Mouse (Mus musculus) CD4-positive, CD25-positive, alpha-beta regulatory T cell (primary cell): ENCODE measurements around the gene Pde6h. TPM values are rescaled to one million over a fixed set of nuclear protein-coding genes. Genes with fewer than 3 reads are reported as not detected.

ENCODE experiments used
- polyA plus RNA-seq: library from polyadenylated mRNA; unstranded; fragments of 100-300 nt; shearing (Covaris generic); gene quantifications from one replicate; pipeline ENCODE4 v1.2.1, GENCODE M21; 2017

Pde6h gene
- polyA plus RNA-seq: 0.11 TPM

GRCm38 (mm10) chr6:136923532-136923931, at the start of gene Pde6h:
Pde6h (plus strand) TSS chr6:136923832.

DNA sequence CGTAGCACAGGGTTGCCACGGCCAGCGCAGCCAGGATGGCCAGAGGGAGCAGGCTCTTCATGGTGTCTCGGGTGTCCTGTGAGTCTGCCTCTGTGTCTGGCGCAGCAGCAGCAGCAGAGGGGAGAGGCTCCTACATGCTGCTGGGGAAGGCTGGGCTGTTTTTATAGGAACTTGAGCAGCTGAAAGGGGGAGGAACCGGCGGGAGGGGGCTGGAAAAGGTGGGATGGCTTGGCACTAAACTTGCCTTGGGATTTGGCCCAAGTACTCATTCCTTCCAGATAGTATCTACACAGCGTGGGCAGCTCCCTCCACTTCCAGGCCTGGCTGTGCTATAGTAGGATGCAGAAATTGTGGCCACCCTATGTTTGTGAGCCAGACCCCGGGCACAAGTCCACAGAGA, 48.0 kb upstream of the Pde6h start, which contains the start of gene Mgp:
TSS of gene Mgp (minus strand) at position 154 of the 400 bp plus-strand sequence.

GRCm38 (mm10) chr6:136922080-136922479, 1.6 kb upstream of the Pde6h start, which contains the start of gene Erp27:
Erp27 (minus strand) TSS chr6:136922180.

GRCm38 (mm10) chr6:136941051-136942021, 17.7 kb downstream of the Pde6h start, which contains the start of gene Arhgdib:
Arhgdib (minus strand) TSS chr6:136941899.

Other genes starting within 250 kb of the Pde6h start
- gene Gucy2c, start 142.1 kb upstream of the Pde6h start, polyA plus RNA-seq: not detected
- 1.1 TPM for gene Hist4h4, start 119.4 kb upstream of the Pde6h start, polyA plus RNA-seq
- 152 TPM for gene H2afj, start 115.6 kb upstream of the Pde6h start, polyA plus RNA-seq
- 2.6 TPM for gene BC049715, start 96.2 kb upstream of the Pde6h start, polyA plus RNA-seq
- gene Wbp11, start 95.6 kb upstream of the Pde6h start, polyA plus RNA-seq: 113 TPM
- not detected for gene Smco3, start 88.4 kb upstream of the Pde6h start, polyA plus RNA-seq
- 6.3 TPM for gene Art4, start 66.1 kb upstream of the Pde6h start, polyA plus RNA-seq
- gene Mgp, start 48.0 kb upstream of the Pde6h start, polyA plus RNA-seq: not detected
- gene Erp27, start 1.7 kb upstream of the Pde6h start, polyA plus RNA-seq: 1.6 TPM
- 2,381 TPM for gene Arhgdib, start 18.1 kb downstream of the Pde6h start, polyA plus RNA-seq
- gene Rerg, start 246.7 kb downstream of the Pde6h start, polyA plus RNA-seq: not detected